Mouse (Mus musculus): ENCODE measurements around the gene Yes1.

DNA sequence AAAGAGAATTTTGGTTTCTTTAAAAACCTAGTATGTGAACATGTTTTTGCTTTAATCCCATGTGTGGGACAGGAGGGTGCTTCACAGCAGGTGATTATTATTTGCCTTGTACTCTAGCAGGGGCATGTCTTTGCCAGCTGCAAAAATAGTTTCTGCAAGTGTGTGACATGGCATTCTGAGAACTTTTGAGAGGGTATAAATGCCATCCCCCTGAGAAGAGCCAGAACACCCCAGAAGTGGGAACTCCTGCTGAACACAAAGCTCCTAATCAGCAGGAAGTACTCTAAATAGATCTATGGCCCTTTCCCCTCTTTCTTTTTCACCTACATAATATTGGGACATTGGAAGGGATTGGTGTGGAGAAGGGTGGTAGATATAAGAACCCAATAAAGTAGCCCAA lies 22.2 kb downstream of the Yes1 start:
- TF ChIP-seq EP300 (IDR thresholded peaks at IDR 0.05; ENCODE audit: low read length) = no peak
- TF ChIP-seq CTCF (conservative IDR thresholded peaks at IDR 0.05 in 1 of 2, IDR thresholded peaks at IDR 0.05 in 1 of 2; ENCODE audit: low read depth in 2 of 2, low read length in 2 of 2) = no peak
- no peak for TF ChIP-seq CHD2 (IDR thresholded peaks at IDR 0.05; ENCODE audit: low read length)
